Mouse (Mus musculus) stomach, postnatal 0 days (tissue): ENCODE measurements around the gene Astn2.

Experiments used
- CTCF ChIP-seq: IDR thresholded peaks from 2 replicates; pipeline ENCODE4 v1.5.1; 2016; ENCODE audit warnings: antibody characterized with exemption, low read depth, mild to moderate bottlenecking, moderate library complexity
- EP300 ChIP-seq: optimal IDR thresholded peaks from 2 replicates; pipeline ENCODE3; 2016; ENCODE audit warnings: antibody characterized with exemption

DNA sequence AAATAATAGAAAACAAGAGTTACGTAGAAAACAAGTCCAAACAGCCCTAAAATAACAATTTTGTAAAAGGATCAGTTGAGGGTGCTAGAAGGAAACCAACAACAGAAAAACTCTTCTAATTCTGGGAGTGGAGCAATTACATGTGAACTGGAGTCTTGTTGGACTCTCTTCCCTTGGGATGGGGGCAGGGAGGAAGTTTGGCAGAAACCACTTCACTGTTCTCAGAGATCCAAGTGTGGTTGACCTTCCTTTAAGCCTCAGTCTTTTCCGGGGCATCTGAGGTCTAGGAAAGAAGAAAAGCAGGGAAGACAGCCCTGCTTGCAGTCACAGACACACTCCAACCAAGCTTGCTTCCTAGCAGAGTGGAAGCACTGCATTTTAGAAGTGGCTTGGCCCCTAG lies 896.3 kb downstream of the Astn2 start:
- TF ChIP-seq CTCF (no peak), EP300 (no peak)
